Mouse (Mus musculus): Measurements from ENCODE around the gene Rbsn. TPM values are rescaled to one million over a fixed set of nuclear protein-coding genes. Genes with fewer than 3 reads are reported as not detected.

The Rbsn gene
- total RNA-seq (2014; rRNA removed) = 6.1 and 6.7 TPM in 2 replicates
- polyA plus RNA-seq (2012; rRNA removed) = 3.9 and 4.1 TPM in 2 replicates

- TF ChIP-seq POLR2A (IDR thresholded peaks at IDR 0.05; ENCODE audit: extremely low read depth, insufficient read depth, low read length) = peak; percentile 23; the same call in 1 of the 2 replicates
- peak; percentile 14; the same call in 1 of the 2 replicates for TF ChIP-seq CTCF (IDR thresholded peaks at IDR 0.05; ENCODE audit: low read depth, low read length)
- H3K36me3 ChIP-seq (ENCODE audit: control insufficient read depth, insufficient read depth, low read length) = peaks cover 8% of the 10 kb centered on the region; the same call in 1 of the 2 replicates
- H3K4me3 ChIP-seq (ENCODE audit: insufficient read depth, low read depth, low read length) = peak within 1 kb of the TSS; percentile 91
- H3K27me3 ChIP-seq (ENCODE audit: control insufficient read depth, insufficient read depth, low read length) = no peaks in the 10 kb centered on the region
- 0 out of 2 replicates have a peak, but pooled peaks cover 5% of the 10 kb centered on the region for H3K4me1 ChIP-seq (ENCODE audit: control insufficient read depth, insufficient read depth, low read length)
- H3K79me2 ChIP-seq (ENCODE audit: control insufficient read depth, insufficient read depth, low read length) = peaks cover 11% of the 10 kb centered on the region; the same call in 1 of the 2 replicates
- peak within 1 kb of the TSS; percentile 92 for H3K9ac ChIP-seq (ENCODE audit: low read depth, low read length)
- H3K27ac ChIP-seq (replicated peaks; ENCODE audit: insufficient read depth, low read depth, low read length) = peak within 1 kb of the TSS; percentile 20; the same call in 1 of the 2 replicates
- 10% methylated on average over 35 of the region's 35 CpGs for WGBS
- peak; percentile 82 for DNase-seq (ENCODE audit: extremely low read depth, low read depth, low spot score)
Measured at GRCm38 (mm10) chr6:92214773-92215449, at the start of gene Rbsn. Rbsn (minus strand) TSS chr6:92214925.

GRCm38 (mm10) chr6:92261162-92261843 lies 46.6 kb upstream of the Rbsn start:
- H3K36me3 ChIP-seq (ENCODE audit: control insufficient read depth, insufficient read depth, low read length) = no peaks in the 10 kb centered on the region
- H3K4me3 ChIP-seq (ENCODE audit: insufficient read depth, low read depth, low read length) = no peak overlapping the region
- no peaks in the 10 kb centered on the region for H3K4me1 ChIP-seq (ENCODE audit: control insufficient read depth, insufficient read depth, low read length)
- H3K27me3 ChIP-seq (ENCODE audit: control insufficient read depth, insufficient read depth, low read length) = no peaks in the 10 kb centered on the region
- H3K79me2 ChIP-seq (ENCODE audit: control insufficient read depth, insufficient read depth, low read length) = no peaks in the 10 kb centered on the region
- 79% methylated on average over 4 of the region's 4 CpGs for WGBS
- DNase-seq (ENCODE audit: extremely low read depth, low read depth, low spot score) = no peak
- TF ChIP-seq CTCF (IDR thresholded peaks at IDR 0.05; ENCODE audit: low read depth, low read length) (no peak), POLR2A (IDR thresholded peaks at IDR 0.05; ENCODE audit: extremely low read depth, insufficient read depth, low read length) (no peak)
- no peak overlapping the region for H3K27ac ChIP-seq (replicated peaks; ENCODE audit: insufficient read depth, low read depth, low read length)
- no peak overlapping the region for H3K9ac ChIP-seq (ENCODE audit: low read depth, low read length)

GRCm38 (mm10) chr6:92255346-92255745 lies 40.6 kb upstream of the Rbsn start:
- no peaks in the 10 kb centered on the region for H3K79me2 ChIP-seq (ENCODE audit: control insufficient read depth, insufficient read depth, low read length)
- no peaks in the 10 kb centered on the region for H3K27me3 ChIP-seq (ENCODE audit: control insufficient read depth, insufficient read depth, low read length)
- H3K4me1 ChIP-seq (ENCODE audit: control insufficient read depth, insufficient read depth, low read length) = no peaks in the 10 kb centered on the region
- H3K4me3 ChIP-seq (ENCODE audit: insufficient read depth, low read depth, low read length) = no peak overlapping the region
- no peaks in the 10 kb centered on the region for H3K36me3 ChIP-seq (ENCODE audit: control insufficient read depth, insufficient read depth, low read length)
- no peak for TF ChIP-seq POLR2A (IDR thresholded peaks at IDR 0.05; ENCODE audit: extremely low read depth, insufficient read depth, low read length)
- H3K27ac ChIP-seq (replicated peaks; ENCODE audit: insufficient read depth, low read depth, low read length) = no peak overlapping the region
- no peak for DNase-seq (ENCODE audit: extremely low read depth, low read depth, low spot score)
- no peak overlapping the region for H3K9ac ChIP-seq (ENCODE audit: low read depth, low read length)

- no peaks in the 10 kb centered on the region for H3K36me3 ChIP-seq (ENCODE audit: control insufficient read depth, insufficient read depth, low read length)
Measured at GRCm38 (mm10) chr6:92253253-92253870, 38.6 kb upstream of the Rbsn start.

GRCm38 (mm10) chr6:92247215-92247919 lies 32.6 kb upstream of the Rbsn start:
- TF ChIP-seq POLR2A (IDR thresholded peaks at IDR 0.05; ENCODE audit: extremely low read depth, insufficient read depth, low read length) (no peak), CTCF (IDR thresholded peaks at IDR 0.05; ENCODE audit: low read depth, low read length) (no peak)
- no peak overlapping the region for H3K27ac ChIP-seq (replicated peaks; ENCODE audit: insufficient read depth, low read depth, low read length)
- H3K9ac ChIP-seq (ENCODE audit: low read depth, low read length) = no peak overlapping the region
- H3K4me3 ChIP-seq (ENCODE audit: insufficient read depth, low read depth, low read length) = no peak overlapping the region
- H3K79me2 ChIP-seq (ENCODE audit: control insufficient read depth, insufficient read depth, low read length) = no peaks in the 10 kb centered on the region
- no peaks in the 10 kb centered on the region for H3K36me3 ChIP-seq (ENCODE audit: control insufficient read depth, insufficient read depth, low read length)
- 30% methylated on average over 7 of the region's 7 CpGs for WGBS
- H3K4me1 ChIP-seq (ENCODE audit: control insufficient read depth, insufficient read depth, low read length) = no peaks in the 10 kb centered on the region
- H3K27me3 ChIP-seq (ENCODE audit: control insufficient read depth, insufficient read depth, low read length) = peaks cover 6% of the 10 kb centered on the region; the same call in 1 of the 2 replicates
- no peak for DNase-seq (ENCODE audit: extremely low read depth, low read depth, low spot score)

More at GRCm38 (mm10) chr6:92253253-92253870, 38.6 kb upstream of the Rbsn start:
- WGBS = 64% methylated on average over 3 of the region's 3 CpGs
- no peaks in the 10 kb centered on the region for H3K27me3 ChIP-seq (ENCODE audit: control insufficient read depth, insufficient read depth, low read length)
- no peak overlapping the region for H3K4me3 ChIP-seq (ENCODE audit: insufficient read depth, low read depth, low read length)
- H3K9ac ChIP-seq (ENCODE audit: low read depth, low read length) = no peak overlapping the region
- no peak for DNase-seq (ENCODE audit: extremely low read depth, low read depth, low spot score)
- TF ChIP-seq CTCF (IDR thresholded peaks at IDR 0.05; ENCODE audit: low read depth, low read length) = no peak
- TF ChIP-seq POLR2A (IDR thresholded peaks at IDR 0.05; ENCODE audit: extremely low read depth, insufficient read depth, low read length) = no peak
- H3K79me2 ChIP-seq (ENCODE audit: control insufficient read depth, insufficient read depth, low read length) = no peaks in the 10 kb centered on the region
- H3K4me1 ChIP-seq (ENCODE audit: control insufficient read depth, insufficient read depth, low read length) = no peaks in the 10 kb centered on the region
- H3K27ac ChIP-seq (replicated peaks; ENCODE audit: insufficient read depth, low read depth, low read length) = no peak overlapping the region
